Mouse (Mus musculus): ENCODE data around the gene A030005L19Rik.
"Not testable (repeated sequence)": the region's sequence is repeated elsewhere in the genome, so short reads cannot be mapped to it uniquely, and the experiment has no call there.

- not testable (repeated sequence) for TF ChIP-seq EP300, CTCF (IDR thresholded peaks at IDR 0.05; ENCODE audit: low read depth)
Observed at GRCm38 (mm10) chr1:82931326-82931725, 18.2 kb downstream of the A030005L19Rik start, which contains the start of gene Gm6217.
